Mouse (Mus musculus) forebrain, postnatal 0 days (tissue): Measurements from ENCODE around the gene Gfral. TPM values are rescaled to one million over a fixed set of nuclear protein-coding genes. Genes with fewer than 3 reads are reported as not detected.
"Not testable (repeated sequence)": the region's sequence is repeated elsewhere in the genome, so short reads cannot be mapped to it uniquely, and the experiment has no call there.

Experiments used
- ATAC-seq: fragments of 200-750 bp; cut with Nextera tagmentation; 2 replicates; pipeline ENCODE4 v1.8.0; 2017; ENCODE audit warnings: mild to moderate bottlenecking, moderate library complexity
- DNase-seq: peaks from one replicate; pipeline ENCODE4 v3.0.0-alpha.2; 2015
- H3K27ac ChIP-seq: fragments of 300-500 bp; sonication (generic); 2 replicates; pipeline ENCODE4 v1.5.1; 2014; ENCODE audit warnings: low read depth, mild to moderate bottlenecking, antibody characterized with exemption, low read length, moderate library complexity, mixed read lengths
- H3K27me3 ChIP-seq: fragments of 300-500 bp; sonication (generic); 2 replicates; pipeline ENCODE4 v1.6.1; 2014; ENCODE audit warnings: mild to moderate bottlenecking, low read length, mixed read lengths; ENCODE audit not compliant: insufficient read depth
- H3K36me3 ChIP-seq: fragments of 300-500 bp; sonication (generic); 2 replicates; pipeline ENCODE4 v1.6.1; 2014; ENCODE audit warnings: mild to moderate bottlenecking, moderate library complexity; ENCODE audit not compliant: insufficient read depth
- H3K4me1 ChIP-seq: fragments of 300-500 bp; sonication (generic); 2 replicates; pipeline ENCODE4 v1.6.1; 2014; ENCODE audit warnings: antibody characterized with exemption; ENCODE audit not compliant: insufficient read depth
- H3K4me2 ChIP-seq: fragments of 300-500 bp; sonication (generic); 2 replicates; pipeline ENCODE4 v1.6.1; 2014; ENCODE audit warnings: low read depth, mild to moderate bottlenecking, moderate library complexity
- H3K4me3 ChIP-seq: fragments of 300-500 bp; sonication (generic); 2 replicates; pipeline ENCODE4 v1.5.1; 2014; ENCODE audit warnings: low read depth, low read length, mixed read lengths
- H3K9ac ChIP-seq: fragments of 300-500 bp; sonication (generic); 2 replicates; pipeline ENCODE4 v1.6.1; 2014; ENCODE audit warnings: mild to moderate bottlenecking
- H3K9me3 ChIP-seq: fragments of 300-500 bp; sonication (generic); 2 replicates; pipeline ENCODE4 v1.6.1; 2016; ENCODE audit warnings: low read length
- CTCF ChIP-seq: sonication (generic); IDR thresholded peaks from 2 replicates; pipeline ENCODE4 v1.5.1; 2016; ENCODE audit warnings: antibody characterized with exemption, control low read depth, low read depth
- WGBS: fragments of 180-500 bp; shearing (Covaris S2); extraction: QIAGEN DNeasy Blood & Tissue Kit; methylation state at CpG from one replicate; pipeline ENCODE4 v1.1.7; 2014; 5-methylcytosine and 5-hydroxymethylcytosine counted together
- polyA plus RNA-seq: library from polyadenylated mRNA; unstranded; fragments of >200 nt; fragmentation: Nextera tagmentation; extraction: Ambion mirVana; gene quantifications from 2 replicates; pipeline ENCODE4 v1.2.1, GENCODE M21; 2015
- total RNA-seq: library from RNA; depleted of rRNA; stranded (reverse); fragments of >200 nt; gene quantifications from 2 replicates; pipeline ENCODE4 v1.2.3, GENCODE M21; 2014; rRNA removed

Gfral gene
- total and polyA plus RNA-seq, 2 experiments from 2014 or later = not detected

- no peaks in the 10 kb centered on the region for H3K27me3 ChIP-seq
- no peak overlapping the region for H3K4me2 ChIP-seq
- H3K4me1 ChIP-seq = no peaks in the 10 kb centered on the region
- TF ChIP-seq CTCF = no peak
- DNase-seq (no peak), ATAC-seq (no peak)
- no peak overlapping the region for H3K27ac ChIP-seq
- H3K9ac ChIP-seq = no peak overlapping the region
- H3K9me3 ChIP-seq = no peaks in the 10 kb centered on the region
- WGBS = 35% methylated on average over 1 of the region's 1 CpGs
- H3K4me3 ChIP-seq = no peak overlapping the region
- H3K36me3 ChIP-seq = 0 out of 2 replicates have a peak, but pooled peaks cover 4% of the 10 kb centered on the region
These were observed 84.1 kb downstream of the Gfral start for GRCm38 (mm10) chr9:76129353-76129752.

- TF ChIP-seq CTCF = no peak
- ATAC-seq = no peak
- H3K36me3 ChIP-seq = no peaks in the 10 kb centered on the region
- no peak overlapping the region for H3K4me2 ChIP-seq
- H3K27ac ChIP-seq = no peak overlapping the region
- no peak overlapping the region for H3K9ac ChIP-seq
- no peak overlapping the region for H3K4me3 ChIP-seq
- 73% methylated on average over 4 of the region's 4 CpGs for WGBS
- no peak for DNase-seq
- H3K27me3 ChIP-seq = no peaks in the 10 kb centered on the region
- H3K9me3 ChIP-seq = no peaks in the 10 kb centered on the region
- no peaks in the 10 kb centered on the region for H3K4me1 ChIP-seq
These were observed 89.2 kb downstream of the Gfral start for GRCm38 (mm10) chr9:76124249-76124648.

GRCm38 (mm10) chr9:76122888-76123287 lies 90.6 kb downstream of the Gfral start:
- not testable (repeated sequence) for H3K4me1 ChIP-seq, H3K36me3 ChIP-seq, H3K27ac ChIP-seq, H3K27me3 ChIP-seq, H3K4me2 ChIP-seq, H3K9ac ChIP-seq, H3K4me3 ChIP-seq, H3K9me3 ChIP-seq
- peak; percentile 83 for DNase-seq
- TF ChIP-seq CTCF = peak; percentile 76
- WGBS = 5% methylated on average over 2 of the region's 2 CpGs
- ATAC-seq = peak; percentile 64

Other genes with a start within 250 kb of the Gfral start
- gene Hmgcll1, start 198.8 kb downstream of the Gfral start, total RNA-seq = 22.9 and 29.7 TPM in 2 replicates
- gene Hmgcll1, start 198.8 kb downstream of the Gfral start, polyA plus RNA-seq = 14.6 and 18.4 TPM in 2 replicates
- gene Hcrtr2, start 110.2 kb upstream of the Gfral start, total RNA-seq = 5.6 and 8.2 TPM in 2 replicates
- gene Hcrtr2, start 110.2 kb upstream of the Gfral start, polyA plus RNA-seq = 2.1 and 4.5 TPM in 2 replicates